Mouse (Mus musculus) liver, embryonic 16.5 days (tissue): ENCODE measurements around the gene Gad2. TPM values are rescaled to one million over a fixed set of nuclear protein-coding genes. Genes with fewer than 3 reads are reported as not detected.

Source experiments
- ATAC-seq: fragments of 200-750 bp; cut with Nextera tagmentation; 2 replicates; pipeline ENCODE4 v1.8.0; 2017; ENCODE audit warnings: low read depth, mild to moderate bottlenecking, moderate number of reproducible peaks, moderate library complexity
- H3K27ac ChIP-seq: fragments of 300-500 bp; sonication (generic); 2 replicates; pipeline ENCODE4 v1.5.1; 2014; ENCODE audit warnings: mild to moderate bottlenecking, low read length
- H3K27me3 ChIP-seq: fragments of 300-500 bp; sonication (generic); 2 replicates; pipeline ENCODE4 v1.6.1; 2014; ENCODE audit warnings: low read depth, low read length, mixed read lengths; ENCODE audit not compliant: control insufficient read depth, insufficient read depth
- H3K36me3 ChIP-seq: fragments of 300-500 bp; sonication (generic); 2 replicates; pipeline ENCODE4 v1.6.1; 2014; ENCODE audit warnings: mild to moderate bottlenecking; ENCODE audit not compliant: control insufficient read depth, insufficient read depth
- H3K4me1 ChIP-seq: fragments of 300-500 bp; sonication (generic); 2 replicates; pipeline ENCODE4 v1.6.1; 2014; ENCODE audit warnings: low read depth, low read length, mixed read lengths; ENCODE audit not compliant: control insufficient read depth
- H3K4me2 ChIP-seq: fragments of 300-500 bp; sonication (generic); 2 replicates; pipeline ENCODE4 v1.6.1; 2014; ENCODE audit warnings: low read depth, low read length, mixed read lengths
- H3K4me3 ChIP-seq: fragments of 300-500 bp; sonication (generic); 2 replicates; pipeline ENCODE4 v1.5.1; 2014; ENCODE audit warnings: low read depth, mild to moderate bottlenecking, low read length
- H3K9ac ChIP-seq: fragments of 300-500 bp; sonication (generic); 2 replicates; pipeline ENCODE4 v1.6.1; 2014; ENCODE audit warnings: low read depth, low read length
- H3K9me3 ChIP-seq: fragments of 300-500 bp; sonication (generic); replicated peaks from 2 replicates; pipeline ENCODE4 v1.6.1; 2016; ENCODE audit warnings: low read length; ENCODE audit not compliant: control insufficient read depth
- WGBS: fragments of 180-500 bp; shearing (Covaris S2); extraction: QIAGEN DNeasy Blood & Tissue Kit; methylation state at CpG from one replicate; pipeline ENCODE4 v1.1.7; 2014; ENCODE audit not compliant: insufficient replicate concordance; 5-methylcytosine and 5-hydroxymethylcytosine counted together
- microRNA-seq: library from miRNA; unstranded; fragments of <30 nt; microRNA quantifications from one replicate; pipeline ENCODE4, GENCODE M21; 2016
- polyA plus RNA-seq: library from polyadenylated mRNA; unstranded; fragments of >200 nt; fragmentation: Nextera tagmentation; extraction: Ambion mirVana; gene quantifications from 2 replicates; pipeline ENCODE4 v1.2.1, GENCODE M21; 2015

Gene Gad2
- polyA plus RNA-seq, 1 experiment from 2014 or later = not detected

DNA sequence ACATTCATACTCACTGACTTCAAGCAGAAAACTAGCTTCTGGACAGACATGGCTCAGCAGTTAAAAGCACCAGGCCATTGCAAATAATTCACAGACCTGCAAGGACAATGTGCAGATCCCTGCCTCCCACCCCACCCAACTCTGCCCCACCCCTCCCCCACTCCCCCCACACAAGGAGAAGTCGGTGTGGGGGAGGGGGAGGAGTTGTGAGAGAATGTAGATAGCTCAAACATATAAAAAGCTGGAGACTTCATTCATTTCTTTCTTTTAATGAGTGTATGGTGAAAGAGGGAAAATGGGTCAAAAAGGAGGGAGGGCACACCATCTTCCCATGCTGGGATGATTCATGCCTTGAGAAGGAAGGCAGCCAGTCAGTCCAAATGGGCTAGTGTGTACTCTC lies 117.4 kb downstream of the Gad2 start:
- ATAC-seq = no peak
- Histone ChIP-seq H3K4me2 (no peak overlapping the region), H3K36me3 (no peaks in the 10 kb centered on the region), H3K9me3 (no peaks in the 10 kb centered on the region), H3K4me3 (no peak overlapping the region), H3K27ac (no peak overlapping the region), H3K9ac (no peak overlapping the region), H3K4me1 (no peaks in the 10 kb centered on the region), H3K27me3 (no peaks in the 10 kb centered on the region)
- 65% methylated on average over 1 of the region's 1 CpGs for WGBS

GRCm38 (mm10) chr2:22740441-22740840 lies 118.4 kb downstream of the Gad2 start:
- H3K27ac ChIP-seq = no peak overlapping the region
- H3K9ac ChIP-seq = no peak overlapping the region
- no peak overlapping the region for H3K4me2 ChIP-seq
- ATAC-seq = no peak
- H3K9me3 ChIP-seq = no peaks in the 10 kb centered on the region
- H3K4me1 ChIP-seq = no peaks in the 10 kb centered on the region
- no peaks in the 10 kb centered on the region for H3K27me3 ChIP-seq
- H3K36me3 ChIP-seq = no peaks in the 10 kb centered on the region
- no peak overlapping the region for H3K4me3 ChIP-seq
- WGBS = 77% methylated on average over 1 of the region's 1 CpGs

- Histone ChIP-seq H3K36me3 (no peaks in the 10 kb centered on the region), H3K9ac (no peak overlapping the region), H3K27me3 (0 out of 2 replicates have a peak, but pooled peaks cover 2% of the 10 kb centered on the region), H3K4me2 (no peak overlapping the region), H3K27ac (no peak overlapping the region), H3K4me1 (no peaks in the 10 kb centered on the region), H3K4me3 (no peak overlapping the region), H3K9me3 (no peaks in the 10 kb centered on the region)
- 50% methylated on average over 3 of the region's 3 CpGs for WGBS
- ATAC-seq = no peak
These were observed 119.2 kb downstream of the Gad2 start for GRCm38 (mm10) chr2:22741222-22741621.

Small RNA genes lying within 50 kb of the gene (microRNA-seq; reads per million reads assigned to microRNA genes)
- gene Gm23636 (not detected), gene Mir3967 (not detected)

Other genes starting within 250 kb of the Gad2 start
- gene Apbb1ip, start 151.9 kb downstream of the Gad2 start, polyA plus RNA-seq = 8.5 and 9.4 TPM in 2 replicates